Mouse (Mus musculus) stomach, adult 2 months (tissue): ENCODE data around the gene Manbal. TPM values are rescaled to one million over a fixed set of nuclear protein-coding genes. Genes with fewer than 3 reads are reported as not detected.

Experiments
- polyA plus RNA-seq: library from polyadenylated mRNA; depleted of rRNA; stranded (reverse); fragments of >200 nt; gene quantifications from 2 replicates; pipeline ENCODE4 v1.2.3, GENCODE M21; 2012; rRNA removed

Manbal gene
- polyA plus RNA-seq: 48.1 and 68.3 TPM in 2 replicates

DNA sequence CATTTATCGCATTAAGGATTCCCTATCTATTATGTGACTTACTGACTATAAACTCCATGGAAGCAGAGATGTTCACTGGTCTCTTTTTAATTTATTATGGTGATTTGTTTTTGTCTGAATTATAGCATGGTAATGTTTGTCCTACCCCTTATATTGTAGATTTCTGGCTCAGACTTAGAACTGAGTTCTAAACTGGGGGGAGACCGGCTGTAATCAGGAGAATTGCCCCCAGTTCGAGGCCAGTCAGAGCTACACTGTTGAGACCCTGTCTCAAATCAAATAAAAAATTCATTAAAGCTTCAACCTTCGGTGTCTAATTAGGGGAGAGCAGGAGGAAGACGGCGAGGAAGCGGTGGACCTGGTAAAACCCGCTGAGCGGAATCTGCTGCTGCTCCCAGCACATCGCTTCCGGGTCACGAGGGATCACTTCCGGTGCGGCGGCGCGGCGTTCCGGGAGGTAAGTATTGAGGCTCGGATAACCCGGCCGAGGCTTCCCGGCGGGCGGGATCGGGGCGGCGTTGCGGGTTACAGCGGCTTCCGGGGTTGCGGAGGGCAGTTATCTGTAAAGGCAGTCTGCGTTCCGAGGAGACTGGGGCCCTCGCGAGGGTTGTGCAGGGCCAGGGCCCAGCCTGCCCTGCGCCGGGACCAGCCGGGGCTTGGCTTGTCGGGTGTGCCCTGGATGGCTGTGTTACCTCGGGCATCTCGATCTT is at the start of gene Manbal:
TSS of gene Manbal (plus strand) at position 411 of the 710 bp plus-strand sequence.

DNA sequence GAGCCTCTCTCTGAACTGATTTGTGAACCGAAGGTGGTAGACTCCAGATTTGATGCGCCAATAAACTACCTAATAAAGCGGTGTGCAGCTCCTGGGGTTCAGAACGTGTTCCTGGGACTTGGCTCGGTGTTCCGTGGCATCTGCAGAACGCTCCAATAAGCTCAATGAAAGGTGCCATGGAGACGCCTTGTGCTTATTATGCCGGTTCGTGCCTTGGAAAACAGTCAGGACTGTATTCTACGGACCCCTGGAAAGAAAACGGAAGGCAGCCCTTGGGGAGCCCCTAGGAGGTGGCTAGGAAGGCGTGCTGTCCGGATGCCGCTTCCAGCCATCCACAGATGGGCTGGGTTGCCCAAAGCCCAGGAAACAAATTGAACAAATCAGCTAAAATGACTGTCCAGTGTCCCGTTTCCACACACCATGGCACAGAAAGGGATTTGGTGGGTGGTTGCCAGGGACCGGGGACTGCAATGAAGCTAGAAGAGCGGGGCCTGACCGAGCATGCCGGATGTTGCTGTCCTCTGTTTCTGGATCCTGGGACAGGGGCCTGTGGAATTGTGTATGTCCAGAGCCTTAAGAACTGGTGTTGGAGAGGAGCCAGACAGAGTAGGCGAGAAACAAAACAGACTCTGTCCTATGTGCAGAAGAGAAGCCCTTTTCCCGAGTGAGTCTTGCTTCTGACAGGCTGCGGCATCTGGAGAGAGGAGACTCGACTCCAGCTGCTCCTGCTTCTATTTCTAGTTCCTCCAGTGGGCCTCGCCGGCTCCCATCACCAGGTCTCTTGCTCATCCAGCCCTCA is 19.8 kb upstream of the Manbal start, which contains the start of gene Ghrh:
TSS of gene Ghrh (minus strand) at position 146 of the 799 bp plus-strand sequence.

DNA sequence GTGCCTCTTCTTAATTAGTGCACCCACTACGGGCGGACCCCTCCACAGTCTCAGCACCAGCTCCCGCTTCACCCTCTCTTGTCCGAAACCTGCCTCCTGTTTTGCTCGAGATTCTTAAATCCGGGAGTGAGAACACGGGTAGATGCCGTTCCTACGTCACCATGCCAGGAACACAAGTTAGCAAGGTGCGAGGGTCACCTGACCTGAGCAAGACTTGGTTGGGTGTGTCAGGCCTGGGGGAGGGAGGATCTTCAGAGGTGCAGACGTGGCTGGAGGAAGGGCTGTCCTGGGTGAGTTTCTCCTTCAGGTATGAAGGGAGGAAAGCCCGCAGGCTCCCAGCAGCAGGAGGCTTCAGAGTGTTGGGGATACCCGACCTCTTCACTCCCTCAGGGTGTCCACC is 50.8 kb downstream of the Manbal start, which contains the start of gene Src:
TSS of gene Src (plus strand) at position 239 of the 400 bp plus-strand sequence.

Other genes with a start within 250 kb of the Manbal start
- gene Samhd1, start 232.3 kb upstream of the Manbal start, polyA plus RNA-seq: 9.4 and 11.1 TPM in 2 replicates
- gene Rbl1, start 163.1 kb upstream of the Manbal start, polyA plus RNA-seq: 0.67 and 1.1 TPM in 2 replicates
- 102 and 109 TPM in 2 replicates for gene Rpn2, start 88.6 kb upstream of the Manbal start, polyA plus RNA-seq
- gene Mroh8, start 88.0 kb upstream of the Manbal start, polyA plus RNA-seq: 0.13 and 0.14 TPM in 2 replicates
- 0.15 TPM in 1 of 2 replicates, not detected in the other for gene Ghrh, start 20.1 kb upstream of the Manbal start, polyA plus RNA-seq
- 40.1 and 50.8 TPM in 2 replicates for gene Src, start 50.9 kb downstream of the Manbal start, polyA plus RNA-seq
- gene Nnat, start 192.5 kb downstream of the Manbal start, polyA plus RNA-seq: 8.5 and 8.9 TPM in 2 replicates
- gene Blcap, start 203.7 kb downstream of the Manbal start, polyA plus RNA-seq: 13.9 and 15.6 TPM in 2 replicates